Mouse (Mus musculus): ENCODE results near the gene Mrpl42. TPM values are rescaled to one million over a fixed set of nuclear protein-coding genes. Genes with fewer than 3 reads are reported as not detected.

Gene Mrpl42
- polyA plus RNA-seq, 1 experiment from 2014 or later: 329 TPM

DNA sequence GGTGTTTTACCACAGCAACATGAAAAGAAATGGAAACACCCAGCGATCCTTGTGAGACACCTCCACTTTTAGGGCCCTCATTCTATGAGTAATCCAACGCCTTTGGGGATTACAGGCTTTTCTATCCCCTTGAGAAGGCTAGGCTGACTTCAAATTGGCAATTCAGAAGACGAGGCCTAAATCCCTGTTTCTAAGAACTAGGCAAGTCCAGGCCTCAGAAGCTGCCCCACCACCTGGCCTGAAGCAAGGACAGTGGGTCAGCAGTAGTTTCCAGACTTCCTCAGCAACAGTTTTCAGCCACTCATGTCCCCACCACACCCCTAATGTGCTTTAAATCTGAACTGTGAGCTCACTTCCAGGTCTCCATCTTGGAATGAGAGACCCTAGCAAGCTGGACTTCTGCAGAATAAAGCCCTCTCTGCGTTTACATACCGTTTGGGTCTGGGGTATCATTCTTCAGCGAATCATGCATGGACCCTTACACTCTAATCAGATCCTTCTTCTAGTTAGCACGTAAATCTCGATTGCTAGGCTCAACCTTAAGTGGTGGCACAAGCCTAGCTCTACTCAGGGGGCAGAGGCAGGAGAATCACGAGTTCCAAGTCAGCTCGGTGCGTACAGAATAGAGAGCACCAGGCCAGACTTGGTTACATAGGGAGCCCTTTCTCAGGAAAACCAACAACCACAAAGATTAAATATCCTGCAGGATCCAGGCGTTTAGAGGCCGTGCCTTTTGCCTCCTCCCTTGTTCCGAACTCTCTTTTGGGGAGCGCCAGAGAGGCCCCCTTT, 12.2 kb upstream of the Mrpl42 start:
- Histone ChIP-seq H3K27ac (replicated peaks; ENCODE audit: low read depth, low read length) (peak overlapping the region; percentile 86), H3K4me1 (ENCODE audit: control insufficient read depth, insufficient read depth, low read length) (peaks cover 3% of the 10 kb centered on the region; the same call in 1 of the 2 replicates), H3K9ac (ENCODE audit: low read length) (peak overlapping the region; percentile 30), H3K9me3 (ENCODE audit: control insufficient read depth, low read length) (no peaks in the 10 kb centered on the region), H3K27me3 (ENCODE audit: control insufficient read depth, insufficient read depth, low read length) (no peaks in the 10 kb centered on the region), H3K4me2 (ENCODE audit: low read depth, severe bottlenecking) (peak overlapping the region; percentile 33), H3K4me3 (ENCODE audit: low read depth, low read length) (peak overlapping the region; percentile 99), H3K36me3 (ENCODE audit: control insufficient read depth, insufficient read depth, low read length) (no peaks in the 10 kb centered on the region)
- DNase-seq (ENCODE audit: low spot score) (no peak), ATAC-seq (ENCODE audit: insufficient number of reproducible peaks, low FRiP score, low TSS enrichment, low read depth) (peak; percentile 5)
- 34% methylated on average over 15 of the region's 15 CpGs for WGBS

DNA sequence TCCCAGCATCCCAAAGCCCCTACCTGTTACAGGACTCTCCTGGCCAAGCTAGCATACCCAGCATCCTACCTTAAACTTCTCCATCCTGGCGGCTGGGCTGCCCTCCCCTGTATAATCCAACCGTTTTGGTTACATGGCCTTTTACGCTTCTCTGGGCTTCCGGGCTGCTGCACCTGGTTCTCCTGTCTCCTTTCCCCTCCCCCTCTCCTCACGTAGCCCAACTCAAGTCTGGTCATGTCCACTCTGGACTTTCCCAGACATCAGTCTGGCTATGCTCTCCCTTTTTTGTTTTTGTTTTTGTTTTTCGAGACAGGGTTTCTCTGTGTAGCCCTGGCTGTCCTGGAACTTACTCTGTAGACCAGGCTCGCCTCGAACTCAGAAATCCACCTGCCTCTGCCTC, 10.9 kb upstream of the Mrpl42 start:
- peaks cover 3% of the 10 kb centered on the region; the same call in 1 of the 2 replicates for H3K4me1 ChIP-seq (ENCODE audit: control insufficient read depth, insufficient read depth, low read length)
- no peaks in the 10 kb centered on the region for H3K9me3 ChIP-seq (ENCODE audit: control insufficient read depth, low read length)
- DNase-seq (ENCODE audit: low spot score) (no peak), ATAC-seq (ENCODE audit: insufficient number of reproducible peaks, low FRiP score, low TSS enrichment, low read depth) (no peak)
- H3K4me3 ChIP-seq (ENCODE audit: low read depth, low read length): no peak overlapping the region
- no peak overlapping the region for H3K4me2 ChIP-seq (ENCODE audit: low read depth, severe bottlenecking)
- H3K27me3 ChIP-seq (ENCODE audit: control insufficient read depth, insufficient read depth, low read length): no peaks in the 10 kb centered on the region
- no peak overlapping the region for H3K27ac ChIP-seq (replicated peaks; ENCODE audit: low read depth, low read length)
- no peaks in the 10 kb centered on the region for H3K36me3 ChIP-seq (ENCODE audit: control insufficient read depth, insufficient read depth, low read length)
- no peak overlapping the region for H3K9ac ChIP-seq (ENCODE audit: low read length)
- 77% methylated on average over 8 of the region's 8 CpGs for WGBS

DNA sequence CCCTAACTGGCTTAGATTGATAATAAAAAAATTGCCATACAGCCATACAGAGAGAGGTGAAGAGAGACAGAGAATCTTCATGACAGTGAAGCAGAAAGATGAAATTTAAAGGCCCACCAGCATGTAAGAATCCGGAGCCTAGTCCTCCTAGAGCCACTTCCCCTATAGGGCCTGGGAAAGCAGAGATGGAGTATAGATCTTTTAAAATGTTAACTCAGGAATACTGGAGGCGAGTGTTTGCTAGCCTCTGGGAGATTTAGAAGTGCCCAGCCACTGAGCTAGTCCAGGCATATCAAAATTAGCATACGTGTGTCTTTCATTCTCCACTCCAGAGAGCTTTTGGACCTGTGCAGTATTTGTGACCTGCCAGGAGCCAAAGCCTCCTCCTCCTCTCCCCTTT, 7.5 kb upstream of the Mrpl42 start:
- Histone ChIP-seq H3K4me1 (ENCODE audit: control insufficient read depth, insufficient read depth, low read length) (no peaks in the 10 kb centered on the region), H3K9ac (ENCODE audit: low read length) (no peak overlapping the region), H3K36me3 (ENCODE audit: control insufficient read depth, insufficient read depth, low read length) (no peaks in the 10 kb centered on the region), H3K4me2 (ENCODE audit: low read depth, severe bottlenecking) (no peak overlapping the region), H3K27ac (replicated peaks; ENCODE audit: low read depth, low read length) (no peak overlapping the region), H3K9me3 (ENCODE audit: control insufficient read depth, low read length) (no peaks in the 10 kb centered on the region), H3K4me3 (ENCODE audit: low read depth, low read length) (no peak overlapping the region), H3K27me3 (ENCODE audit: control insufficient read depth, insufficient read depth, low read length) (no peaks in the 10 kb centered on the region)
- no peak for ATAC-seq (ENCODE audit: insufficient number of reproducible peaks, low FRiP score, low TSS enrichment, low read depth)
- no peak for DNase-seq (ENCODE audit: low spot score)
- WGBS: 77% methylated on average over 3 of the region's 3 CpGs

DNA sequence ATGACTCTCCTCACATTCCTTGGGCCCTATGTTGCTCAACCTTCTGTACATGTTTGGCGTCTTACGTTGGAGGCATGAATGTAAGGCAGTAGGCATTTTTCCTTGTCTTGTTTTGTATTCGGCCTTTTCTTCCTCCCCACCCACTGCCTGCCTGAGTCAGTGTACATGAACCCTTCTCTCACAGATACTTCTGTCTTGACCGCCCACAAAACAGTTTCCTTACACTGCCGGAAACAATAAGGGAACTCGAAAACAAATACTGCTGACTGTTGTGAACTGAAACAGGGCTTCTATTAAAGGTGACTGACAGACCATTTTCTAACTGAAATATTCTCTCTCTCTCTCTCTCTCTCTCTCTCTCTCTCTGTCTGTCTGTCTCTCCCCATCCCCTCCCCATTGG, 7.1 kb upstream of the Mrpl42 start:
- H3K9ac ChIP-seq (ENCODE audit: low read length): no peak overlapping the region
- no peak for ATAC-seq (ENCODE audit: insufficient number of reproducible peaks, low FRiP score, low TSS enrichment, low read depth)
- no peak overlapping the region for H3K4me3 ChIP-seq (ENCODE audit: low read depth, low read length)
- H3K27ac ChIP-seq (replicated peaks; ENCODE audit: low read depth, low read length): no peak overlapping the region
- no peak overlapping the region for H3K4me2 ChIP-seq (ENCODE audit: low read depth, severe bottlenecking)
- no peak for DNase-seq (ENCODE audit: low spot score)
- no peaks in the 10 kb centered on the region for H3K27me3 ChIP-seq (ENCODE audit: control insufficient read depth, insufficient read depth, low read length)
- no peaks in the 10 kb centered on the region for H3K36me3 ChIP-seq (ENCODE audit: control insufficient read depth, insufficient read depth, low read length)
- no peaks in the 10 kb centered on the region for H3K4me1 ChIP-seq (ENCODE audit: control insufficient read depth, insufficient read depth, low read length)
- no peaks in the 10 kb centered on the region for H3K9me3 ChIP-seq (ENCODE audit: control insufficient read depth, low read length)
- WGBS: 88% methylated on average over 6 of the region's 6 CpGs

DNA sequence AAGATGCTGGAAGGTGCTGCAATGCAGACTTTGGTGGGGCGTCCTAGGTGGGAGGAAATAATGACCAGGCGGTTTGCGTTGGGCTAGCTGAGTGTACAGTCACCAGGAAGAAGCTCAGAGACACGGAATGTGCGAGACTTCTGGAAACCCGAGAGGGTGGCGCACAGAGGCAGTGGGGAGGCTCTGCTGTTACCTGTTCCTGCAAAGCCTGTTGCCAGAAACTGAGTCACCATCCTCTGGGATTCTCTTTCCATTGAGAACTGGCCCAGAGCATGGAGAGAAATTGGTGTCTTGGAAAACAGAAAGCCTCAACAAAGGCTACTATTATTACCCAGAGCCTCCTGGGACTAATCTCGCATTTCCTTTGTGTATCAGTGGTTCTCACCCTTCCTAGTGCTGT, 6.4 kb upstream of the Mrpl42 start:
- H3K9ac ChIP-seq (ENCODE audit: low read length): no peak overlapping the region
- no peaks in the 10 kb centered on the region for H3K9me3 ChIP-seq (ENCODE audit: control insufficient read depth, low read length)
- no peaks in the 10 kb centered on the region for H3K36me3 ChIP-seq (ENCODE audit: control insufficient read depth, insufficient read depth, low read length)
- ATAC-seq (ENCODE audit: insufficient number of reproducible peaks, low FRiP score, low TSS enrichment, low read depth) (no peak), DNase-seq (ENCODE audit: low spot score) (no peak)
- H3K4me3 ChIP-seq (ENCODE audit: low read depth, low read length): no peak overlapping the region
- no peaks in the 10 kb centered on the region for H3K27me3 ChIP-seq (ENCODE audit: control insufficient read depth, insufficient read depth, low read length)
- H3K4me1 ChIP-seq (ENCODE audit: control insufficient read depth, insufficient read depth, low read length): no peaks in the 10 kb centered on the region
- H3K27ac ChIP-seq (replicated peaks; ENCODE audit: low read depth, low read length): no peak overlapping the region
- WGBS: 84% methylated on average over 8 of the region's 8 CpGs
- no peak overlapping the region for H3K4me2 ChIP-seq (ENCODE audit: low read depth, severe bottlenecking)

DNA sequence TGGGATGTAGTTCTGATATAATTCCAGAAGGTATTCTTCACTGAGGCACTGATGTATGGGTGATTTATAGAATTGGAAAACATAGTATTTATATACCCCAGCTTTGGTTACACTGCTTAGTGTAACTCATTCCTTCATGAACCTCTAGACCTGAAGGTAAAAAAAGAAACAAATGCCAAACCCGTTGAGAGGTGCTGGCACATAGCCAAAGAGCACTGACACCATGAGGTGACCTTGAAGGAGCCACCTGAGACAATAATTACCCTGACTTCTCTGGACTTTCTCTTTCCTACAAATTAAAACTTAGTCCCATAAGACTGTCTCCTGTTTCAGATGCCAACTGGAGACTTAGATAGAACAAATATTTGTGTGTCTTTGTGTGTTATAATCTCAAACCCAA, 2.6 kb upstream of the Mrpl42 start:
- WGBS: 50% methylated on average over 1 of the region's 1 CpGs
- ATAC-seq (ENCODE audit: insufficient number of reproducible peaks, low FRiP score, low TSS enrichment, low read depth) (no peak), DNase-seq (ENCODE audit: low spot score) (no peak)
- Histone ChIP-seq H3K9me3 (ENCODE audit: control insufficient read depth, low read length) (no peaks in the 10 kb centered on the region), H3K9ac (ENCODE audit: low read length) (no peak overlapping the region), H3K27me3 (ENCODE audit: control insufficient read depth, insufficient read depth, low read length) (no peaks in the 10 kb centered on the region), H3K4me1 (ENCODE audit: control insufficient read depth, insufficient read depth, low read length) (no peaks in the 10 kb centered on the region), H3K4me3 (ENCODE audit: low read depth, low read length) (no peak overlapping the region), H3K27ac (replicated peaks; ENCODE audit: low read depth, low read length) (no peak overlapping the region), H3K4me2 (ENCODE audit: low read depth, severe bottlenecking) (no peak overlapping the region), H3K36me3 (ENCODE audit: control insufficient read depth, insufficient read depth, low read length) (no peaks in the 10 kb centered on the region)

DNA sequence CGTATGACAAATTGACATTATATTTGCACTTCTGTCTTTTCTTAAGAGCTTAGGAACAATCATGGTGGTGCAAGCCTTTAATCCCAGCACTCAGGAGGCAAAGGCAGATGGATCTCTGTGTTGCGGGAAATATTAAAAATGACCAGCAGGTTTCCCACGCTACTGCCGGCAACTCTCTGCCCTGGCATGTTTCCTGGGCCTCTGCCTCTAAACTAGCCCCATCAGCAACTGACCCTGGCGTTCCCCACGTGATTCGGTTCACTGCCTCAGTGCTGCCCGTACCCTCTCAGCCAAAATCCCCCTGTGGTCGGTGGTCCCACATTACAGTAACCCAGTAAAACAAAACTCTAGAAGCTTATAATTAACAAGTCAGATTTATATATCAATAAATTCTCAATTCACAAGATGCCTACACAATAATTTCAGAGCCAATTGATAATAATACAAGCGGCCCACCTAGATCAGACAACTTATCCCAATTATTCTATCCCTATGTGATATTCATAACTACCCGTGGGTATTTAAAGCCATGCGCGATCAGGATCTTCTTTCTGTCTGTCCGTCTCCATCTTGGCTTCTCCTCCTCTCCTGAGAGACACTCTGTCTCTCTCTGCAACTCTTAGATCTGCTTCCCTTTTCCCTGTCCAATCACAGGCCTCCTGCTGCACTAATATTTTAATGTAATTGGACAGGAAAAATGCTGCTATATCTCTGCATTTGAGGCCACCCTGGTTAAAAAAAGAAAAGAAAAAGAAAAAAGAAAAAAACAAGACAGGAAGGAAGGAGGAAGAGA, 1.9 kb upstream of the Mrpl42 start:
- ATAC-seq (ENCODE audit: insufficient number of reproducible peaks, low FRiP score, low TSS enrichment, low read depth) (no peak), DNase-seq (ENCODE audit: low spot score) (no peak)
- Histone ChIP-seq H3K9me3 (ENCODE audit: control insufficient read depth, low read length) (no peaks in the 10 kb centered on the region), H3K36me3 (ENCODE audit: control insufficient read depth, insufficient read depth, low read length) (no peaks in the 10 kb centered on the region), H3K9ac (ENCODE audit: low read length) (no peak overlapping the region), H3K4me1 (ENCODE audit: control insufficient read depth, insufficient read depth, low read length) (no peaks in the 10 kb centered on the region), H3K4me2 (ENCODE audit: low read depth, severe bottlenecking) (no peak overlapping the region), H3K27ac (replicated peaks; ENCODE audit: low read depth, low read length) (no peak overlapping the region), H3K4me3 (ENCODE audit: low read depth, low read length) (no peak overlapping the region), H3K27me3 (ENCODE audit: control insufficient read depth, insufficient read depth, low read length) (no peaks in the 10 kb centered on the region)
- 89% methylated on average over 14 of the region's 14 CpGs for whole genome bisulfite sequencing

DNA sequence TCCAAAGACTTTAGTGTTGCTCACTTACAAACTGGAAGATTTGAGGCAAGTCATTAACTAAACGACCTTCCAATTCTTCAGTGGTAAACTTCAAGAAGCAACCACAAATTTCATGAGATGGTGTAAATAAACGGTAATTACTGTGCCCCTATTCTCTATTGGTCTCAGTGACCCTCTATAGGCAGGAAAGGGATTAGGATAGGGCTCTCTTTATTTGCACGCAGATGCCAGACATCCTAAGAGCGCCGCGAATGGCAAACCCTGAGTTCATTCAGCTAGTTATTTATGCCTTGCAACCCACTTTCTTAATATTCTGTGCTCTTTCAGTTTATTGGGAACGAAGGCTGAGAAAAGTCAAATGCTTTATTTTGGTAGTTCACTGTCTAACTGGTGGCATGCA, 707 bp downstream of the Mrpl42 start:
- 2% methylated on average over 7 of the region's 7 CpGs for WGBS
- Histone ChIP-seq H3K27me3 (ENCODE audit: control insufficient read depth, insufficient read depth, low read length) (no peaks in the 10 kb centered on the region), H3K27ac (replicated peaks; ENCODE audit: low read depth, low read length) (peak overlapping the region; percentile 56; the same call in 1 of the 2 replicates), H3K4me1 (ENCODE audit: control insufficient read depth, insufficient read depth, low read length) (no peaks in the 10 kb centered on the region), H3K9me3 (ENCODE audit: control insufficient read depth, low read length) (no peaks in the 10 kb centered on the region), H3K9ac (ENCODE audit: low read length) (peak overlapping the region; percentile 78), H3K36me3 (ENCODE audit: control insufficient read depth, insufficient read depth, low read length) (no peaks in the 10 kb centered on the region), H3K4me2 (ENCODE audit: low read depth, severe bottlenecking) (peak overlapping the region; percentile 49), H3K4me3 (ENCODE audit: low read depth, low read length) (peak overlapping the region; percentile 77)
- DNase-seq (ENCODE audit: low spot score) (no peak), ATAC-seq (ENCODE audit: insufficient number of reproducible peaks, low FRiP score, low TSS enrichment, low read depth) (no peak)

Data from limb, embryonic 11.5 days (tissue).